In genomic region chr11:97669268-97669667, GRCm38 (mm10) we compare ENCODE assay signal across 9 mouse cellular contexts. TPM values are rescaled to one million over a fixed set of nuclear protein-coding genes. Genes with fewer than 3 reads are reported as not detected.
A peak's percentile ranks its signal among the peaks of the same experiment; 100 is the strongest.
DNase-seq lines count a peak whose midpoint lies in the region; ATAC-seq and TF ChIP-seq lines count a peak whose summit lies in the region.
"Had no signal": no experiment of that assay in that cellular context is flagged by ENCODE, and none has a peak within 500 bp of the region (broad histone marks: within the 10 kb centered on the region; RNA-seq: fewer than 3 reads in every experiment).

No protein-coding gene starts in this region.

- H3K9ac ChIP-seq in kidney, embryonic 14.5 days (ENCODE audit: low read depth, low read length): peak overlapping the region; percentile 42; the same call in 1 of the 2 replicates
- peak overlapping the region; percentile 59 for H3K9ac ChIP-seq in ES-E14 (ENCODE audit: insufficient read depth, low read depth, low read length, poor library complexity, severe bottlenecking)
- H3K9ac ChIP-seq in heart, postnatal 0 days (replicated peaks; ENCODE audit: low read depth, low read length): peak overlapping the region; percentile 37

- peak; percentile 24 for DNase-seq in adrenal gland, adult 2 months
- no peak for DNase-seq in adrenal gland, postnatal 36 days
- DNase-seq in kidney, adult 9 months: no peak
- DNase-seq in ES-E14 (ENCODE audit: low read depth, low spot score): no peak
- DNase-seq in heart, postnatal 0 days (ENCODE audit: low spot score): no peak
- no peak for DNase-seq in yolk sac, embryonic 10.5 days (ENCODE audit: low spot score)
- DNase-seq: right cerebral cortex, adult 18-20 months had no signal

- H3K4me2 ChIP-seq in kidney, embryonic 14.5 days (replicated peaks; ENCODE audit: low read depth, low read length): no peak overlapping the region
- H3K4me2 ChIP-seq in heart, postnatal 0 days (ENCODE audit: low read depth, low read length): peak overlapping the region; percentile 48

- WGBS in kidney, embryonic 14.5 days: 50% methylated on average over 15 of the region's 15 CpGs
- 22% methylated on average over 14 of the region's 15 CpGs for WGBS in heart, postnatal 0 days

- no peak for TF ChIP-seq CTCF in heart, postnatal 0 days (IDR thresholded peaks at IDR 0.05; ENCODE audit: low read depth)

- TF ChIP-seq EP300 in heart, postnatal 0 days (IDR thresholded peaks at IDR 0.05; ENCODE audit: low read depth): no peak; the same call in 1 of the 2 replicates

- H3K27me3 ChIP-seq in kidney, embryonic 14.5 days (ENCODE audit: control insufficient read depth, insufficient read depth, low read length): no peaks in the 10 kb centered on the region
- no peaks in the 10 kb centered on the region for H3K27me3 ChIP-seq in heart, postnatal 0 days (ENCODE audit: control insufficient read depth, insufficient read depth, low read length)

- no peak overlapping the region for H3K4me3 ChIP-seq in kidney, embryonic 14.5 days (ENCODE audit: low read length)
- peak overlapping the region; percentile 30 to 51; a peak in 3 of 4 replicates for H3K4me3 ChIP-seq in ES-E14 (ENCODE audit: insufficient read depth in 1 of 2, low read depth in 1 of 2, low read length in 2 of 2, poor library complexity in 1 of 2, severe bottlenecking in 1 of 2)
- H3K4me3 ChIP-seq in heart, postnatal 0 days (ENCODE audit: low read depth, low read length): peak overlapping the region; percentile 21

- peaks cover 84% of the 10 kb centered on the region for H3K36me3 ChIP-seq in kidney, embryonic 14.5 days (ENCODE audit: control insufficient read depth, insufficient read depth, low read length)
- peaks cover 81% of the 10 kb centered on the region for H3K36me3 ChIP-seq in ES-E14 (ENCODE audit: control insufficient read depth, insufficient read depth, low read length, poor library complexity, severe bottlenecking)
- H3K36me3 ChIP-seq in heart, postnatal 0 days (replicated peaks; ENCODE audit: control insufficient read depth, insufficient read depth, low read length): peaks cover 71% of the 10 kb centered on the region

- ATAC-seq in kidney, embryonic 14.5 days (ENCODE audit: low FRiP score, low TSS enrichment): no peak
- ATAC-seq in heart, postnatal 0 days (ENCODE audit: insufficient read depth, low read depth): peak; percentile 6; the same call in 1 of the 2 replicates
- no peak for ATAC-seq in activated CD4-positive, CD25-positive, alpha-beta regulatory T cell, adult 4 months

- in situ Hi-C loops in ES-E14 (cut with MboI; ENCODE audit: low sequenced_read_pairs in 2 of 2, unreplicated experiment in 2 of 2): no loop called here

- peaks cover 36% of the 10 kb centered on the region for H3K4me1 ChIP-seq in kidney, embryonic 14.5 days (ENCODE audit: control insufficient read depth, insufficient read depth, low read length)
- peaks cover 25 to 64% of the 10 kb centered on the region in 2 experiments for H3K4me1 ChIP-seq in ES-E14 (ENCODE audit: control insufficient read depth in 2 of 2, insufficient read depth in 2 of 2, low read length in 2 of 2, poor library complexity in 1 of 2)
- H3K4me1 ChIP-seq in heart, postnatal 0 days (ENCODE audit: control insufficient read depth, insufficient read depth): peaks cover 16% of the 10 kb centered on the region

- H3K27ac ChIP-seq in kidney, embryonic 14.5 days (ENCODE audit: low read depth, low read length): 0 out of 2 replicates have a peak overlapping the region, but pooled peaks have one; percentile 37
- peak overlapping the region; percentile 84 for H3K27ac ChIP-seq in ES-E14 (ENCODE audit: insufficient read depth, low read depth, low read length, poor library complexity, severe bottlenecking)
- peak overlapping the region; percentile 92 for H3K27ac ChIP-seq in heart, postnatal 0 days (ENCODE audit: low read depth)

- H3K9me3 ChIP-seq in kidney, embryonic 14.5 days (ENCODE audit: control insufficient read depth, low read length): no peaks in the 10 kb centered on the region
- H3K9me3 ChIP-seq in ES-E14 (ENCODE audit: control insufficient read depth, insufficient read depth, low read depth, low read length): no peaks in the 10 kb centered on the region
- H3K9me3 ChIP-seq in heart, postnatal 0 days (replicated peaks; ENCODE audit: control insufficient read depth, low read length): no peaks in the 10 kb centered on the region

TF ChIP-seq in ES-E14, 5 proteins besides CTCF, POLR2A, EP300 and RAD21:
- TF ChIP-seq CHD2 (IDR thresholded peaks at IDR 0.05; ENCODE audit: low read depth, low read length): no peak
- no peak for TF ChIP-seq HCFC1 (IDR thresholded peaks at IDR 0.05; ENCODE audit: borderline replicate concordance, insufficient read depth, low read length)
- TF ChIP-seq ZNF384 (IDR thresholded peaks at IDR 0.05; ENCODE audit: low read depth, low read length): no peak
- TF ChIP-seq ZC3H11A (IDR thresholded peaks at IDR 0.05; ENCODE audit: borderline replicate concordance, low read depth, low read length): no peak
- no peak for TF ChIP-seq MAFK (IDR thresholded peaks at IDR 0.05; ENCODE audit: insufficient read depth, low read depth, low read length)

RNA-seq across cellular contexts. Expression of gene Mllt6, which starts 6.1 kb away (rescaled TPM):
- 10 to 100 TPM; 30.6 to 51.2 TPM for total RNA-seq in adrenal gland, adult 2 months (2021)
- polyA plus RNA-seq in adrenal gland, adult 2 months (2012; rRNA removed): 73.0 and 85.8 TPM in 2 replicates
- total RNA-seq in adrenal gland, postnatal 36 days (2021): 10 to 100 TPM; 38.6 to 41.5 TPM
- polyA plus RNA-seq in kidney, embryonic 14.5 days (2014; fragmentation: Nextera tagmentation; extraction: Ambion mirVana): 5.7 and 10.0 TPM in 2 replicates
- 113 and 142 TPM in 2 replicates for total RNA-seq in ES-E14 (2012; rRNA removed)
- 45.2 and 46.1 TPM in 2 replicates for total RNA-seq in heart, postnatal 0 days (2014; rRNA removed; ENCODE audit: low replicate concordance)
- polyA plus RNA-seq in heart, postnatal 0 days (2015; fragmentation: Nextera tagmentation; extraction: Ambion mirVana): 1.6 and 1.7 TPM in 2 replicates
- polyA plus RNA-seq in activated CD4-positive, CD25-positive, alpha-beta regulatory T cell, adult 4 months (2017; shearing (Covaris generic)): 10 to 100 TPM; 13.9 to 15.2 TPM

RNA-seq across cellular contexts. Expression of gene Cisd3, which starts 16.4 kb away (rescaled TPM):
- 100 to 1,000 TPM; 183 to 265 TPM for total RNA-seq in adrenal gland, adult 2 months (2021)
- 61.6 and 66.4 TPM in 2 replicates for polyA plus RNA-seq in adrenal gland, adult 2 months (2012; rRNA removed)
- total RNA-seq in adrenal gland, postnatal 36 days (2021): 100 to 1,000 TPM; 187 to 222 TPM
- polyA plus RNA-seq in kidney, embryonic 14.5 days (2014; fragmentation: Nextera tagmentation; extraction: Ambion mirVana): 30.5 and 34.2 TPM in 2 replicates
- total RNA-seq in ES-E14 (2012; rRNA removed): 49.9 and 66.0 TPM in 2 replicates
- total RNA-seq in heart, postnatal 0 days (2014; rRNA removed; ENCODE audit: low replicate concordance): 46.1 and 50.8 TPM in 2 replicates
- polyA plus RNA-seq in heart, postnatal 0 days (2015; fragmentation: Nextera tagmentation; extraction: Ambion mirVana): 125 and 135 TPM in 2 replicates
- polyA plus RNA-seq in activated CD4-positive, CD25-positive, alpha-beta regulatory T cell, adult 4 months (2017; shearing (Covaris generic)): 10 to 100 TPM; 91.3 to 99.5 TPM

RNA-seq across cellular contexts. Expression of gene Pcgf2, which starts 31.0 kb away (rescaled TPM):
- total RNA-seq in adrenal gland, adult 2 months (2021): 10 to 100 TPM; 19.8 to 26.1 TPM
- 89.5 and 107 TPM in 2 replicates for polyA plus RNA-seq in adrenal gland, adult 2 months (2012; rRNA removed)
- total RNA-seq in adrenal gland, postnatal 36 days (2021): 10 to 100 TPM; 25.7 to 28.5 TPM
- 19.3 and 23.1 TPM in 2 replicates for polyA plus RNA-seq in kidney, embryonic 14.5 days (2014; fragmentation: Nextera tagmentation; extraction: Ambion mirVana)
- total RNA-seq in ES-E14 (2012; rRNA removed): 20.1 and 28.4 TPM in 2 replicates
- total RNA-seq in heart, postnatal 0 days (2014; rRNA removed; ENCODE audit: low replicate concordance): 1.1 and 3.6 TPM in 2 replicates
- polyA plus RNA-seq in heart, postnatal 0 days (2015; fragmentation: Nextera tagmentation; extraction: Ambion mirVana): 6.0 and 7.1 TPM in 2 replicates
- polyA plus RNA-seq in activated CD4-positive, CD25-positive, alpha-beta regulatory T cell, adult 4 months (2017; shearing (Covaris generic)): 1 to 10 TPM; 3.1 to 4.7 TPM

RNA-seq across cellular contexts. Expression of gene Psmb3, which starts 33.9 kb away (rescaled TPM):
- total RNA-seq in adrenal gland, adult 2 months (2021): 100 to 1,000 TPM; 224 to 239 TPM
- polyA plus RNA-seq in adrenal gland, adult 2 months (2012; rRNA removed): 247 and 261 TPM in 2 replicates
- 100 to 1,000 TPM; 227 to 235 TPM for total RNA-seq in adrenal gland, postnatal 36 days (2021)
- 525 and 539 TPM in 2 replicates for polyA plus RNA-seq in kidney, embryonic 14.5 days (2014; fragmentation: Nextera tagmentation; extraction: Ambion mirVana)
- total RNA-seq in ES-E14 (2012; rRNA removed): 522 and 677 TPM in 2 replicates
- 486 and 592 TPM in 2 replicates for total RNA-seq in heart, postnatal 0 days (2014; rRNA removed; ENCODE audit: low replicate concordance)
- 495 and 503 TPM in 2 replicates for polyA plus RNA-seq in heart, postnatal 0 days (2015; fragmentation: Nextera tagmentation; extraction: Ambion mirVana)
- 100 to 1,000 TPM; 422 to 486 TPM for polyA plus RNA-seq in activated CD4-positive, CD25-positive, alpha-beta regulatory T cell, adult 4 months (2017; shearing (Covaris generic))

RNA-seq across cellular contexts. Expression of gene Epop, which starts 39.8 kb away (rescaled TPM):
- 1 to 10 TPM; 2.0 to 6.8 TPM for total RNA-seq in adrenal gland, adult 2 months (2021)
- 10.6 and 16.2 TPM in 2 replicates for polyA plus RNA-seq in adrenal gland, adult 2 months (2012; rRNA removed)
- 1 to 10 TPM; 4.9 to 5.8 TPM for total RNA-seq in adrenal gland, postnatal 36 days (2021)
- 6.3 and 6.9 TPM in 2 replicates for polyA plus RNA-seq in kidney, embryonic 14.5 days (2014; fragmentation: Nextera tagmentation; extraction: Ambion mirVana)
- 100 and 109 TPM in 2 replicates for total RNA-seq in ES-E14 (2012; rRNA removed)
- total RNA-seq in heart, postnatal 0 days (2014; rRNA removed; ENCODE audit: low replicate concordance): 3.6 and 6.0 TPM in 2 replicates
- 0.15 and 0.32 TPM in 2 replicates for polyA plus RNA-seq in heart, postnatal 0 days (2015; fragmentation: Nextera tagmentation; extraction: Ambion mirVana)
- under 1 TPM; 0.40 to 0.61 TPM for polyA plus RNA-seq in activated CD4-positive, CD25-positive, alpha-beta regulatory T cell, adult 4 months (2017; shearing (Covaris generic))

Comparison
In these comparisons a context has a peak if more than half of its experiments do, and no peak if none do; other contexts are left out.
1. H3K27ac ChIP-seq: peak in every context shown above with its lines; median percentile 92 in heart, postnatal 0 days; 84 in ES-E14; 37 in kidney, embryonic 14.5 days.